Mouse (Mus musculus) liver, embryonic 12.5 days (tissue): ENCODE results near the gene Pcgf1. TPM values are rescaled to one million over a fixed set of nuclear protein-coding genes. Genes with fewer than 3 reads are reported as not detected.

Experiments
- ATAC-seq: fragments of 200-750 bp; cut with Nextera tagmentation; 2 replicates; pipeline ENCODE4 v1.8.0; 2017; ENCODE audit warnings: moderate number of reproducible peaks, mild to moderate bottlenecking, moderate library complexity
- H3K27ac ChIP-seq: fragments of 300-500 bp; sonication (generic); 2 replicates; pipeline ENCODE4 v1.5.1; 2016; ENCODE audit warnings: mild to moderate bottlenecking
- H3K27me3 ChIP-seq: fragments of 300-500 bp; sonication (generic); replicated peaks from 2 replicates; pipeline ENCODE4 v1.6.1; 2016; ENCODE audit warnings: mild to moderate bottlenecking, moderate library complexity
- H3K36me3 ChIP-seq: fragments of 300-500 bp; sonication (generic); 2 replicates; pipeline ENCODE4 v1.6.1; 2016; ENCODE audit warnings: mild to moderate bottlenecking, moderate library complexity
- H3K4me1 ChIP-seq: fragments of 300-500 bp; sonication (generic); 2 replicates; pipeline ENCODE4 v1.6.1; 2016
- H3K4me2 ChIP-seq: fragments of 300-500 bp; sonication (generic); 2 replicates; pipeline ENCODE4 v1.6.1; 2016; ENCODE audit warnings: mild to moderate bottlenecking, moderate library complexity
- H3K4me3 ChIP-seq: fragments of 300-500 bp; sonication (generic); 2 replicates; pipeline ENCODE4 v1.5.1; 2016; ENCODE audit warnings: mild to moderate bottlenecking, moderate library complexity
- H3K9ac ChIP-seq: fragments of 300-500 bp; sonication (generic); 2 replicates; pipeline ENCODE4 v1.6.1; 2016; ENCODE audit warnings: mild to moderate bottlenecking, moderate library complexity
- H3K9me3 ChIP-seq: fragments of 300-500 bp; sonication (generic); replicated peaks from 2 replicates; pipeline ENCODE4 v1.6.1; 2016; ENCODE audit warnings: mild to moderate bottlenecking, moderate library complexity
- WGBS: fragments of 180-500 bp; shearing (Covaris S2); methylation state at CpG from one replicate; pipeline ENCODE4 v1.1.7; 2016; ENCODE audit not compliant: insufficient replicate concordance; 5-methylcytosine and 5-hydroxymethylcytosine counted together
- microRNA counts: library from miRNA; unstranded; fragments of <30 nt; microRNA quantifications from one replicate; lab custom pipeline; 2017
- microRNA-seq: library from miRNA; unstranded; fragments of <30 nt; microRNA quantifications from one replicate; pipeline ENCODE4, GENCODE M21; 2017
- polyA plus RNA-seq: library from polyadenylated mRNA; unstranded; fragments of >200 nt; fragmentation: Nextera tagmentation; extraction: Ambion mirVana; gene quantifications from 2 replicates; pipeline ENCODE4 v1.2.1, GENCODE M21; 2016

Pcgf1 gene
- polyA plus RNA-seq, 1 experiment from 2014 or later = 20.8 TPM

GRCm38 (mm10) chr6:83118825-83119733 is 41.4 kb downstream of the Pcgf1 start:
- Histone ChIP-seq H3K27ac (peak overlapping the region; percentile 96), H3K9ac (peak overlapping the region; percentile 88; the same call in 1 of the 2 replicates), H3K4me1 (peaks cover 80% of the 10 kb centered on the region), H3K27me3 (no peaks in the 10 kb centered on the region), H3K36me3 (peaks cover 42% of the 10 kb centered on the region), H3K4me2 (peak overlapping the region; percentile 95), H3K9me3 (no peaks in the 10 kb centered on the region), H3K4me3 (0 out of 2 replicates have a peak overlapping the region, but pooled peaks have one; percentile 74)
- 67% methylated on average over 14 of the region's 14 CpGs for WGBS
- no peak for ATAC-seq

GRCm38 (mm10) chr6:83119734-83120051 is 42.0 kb downstream of the Pcgf1 start:
- Histone ChIP-seq H3K4me1 (peaks cover 79% of the 10 kb centered on the region), H3K9me3 (no peaks in the 10 kb centered on the region), H3K9ac (peak overlapping the region; percentile 88), H3K27ac (peak overlapping the region; percentile 96), H3K27me3 (no peaks in the 10 kb centered on the region), H3K4me2 (peak overlapping the region; percentile 95), H3K4me3 (peak overlapping the region; percentile 74), H3K36me3 (peaks cover 42% of the 10 kb centered on the region)
- WGBS = 77% methylated on average over 7 of the region's 7 CpGs
- no peak for ATAC-seq

GRCm38 (mm10) chr6:83120930-83121862 is 43.5 kb downstream of the Pcgf1 start, which contains the start of gene Wbp1:
Gene Wbp1 (minus strand): TSS chr6:83121559.
- peaks cover 42% of the 10 kb centered on the region for H3K36me3 ChIP-seq
- H3K4me3 ChIP-seq = peak within 1 kb of the TSS; percentile 74
- under 1% methylated on average over 38 of the region's 38 CpGs for WGBS
- H3K4me1 ChIP-seq = peaks cover 78% of the 10 kb centered on the region
- H3K9me3 ChIP-seq = no peaks in the 10 kb centered on the region
- H3K4me2 ChIP-seq = peak within 1 kb of the TSS; percentile 95
- H3K27me3 ChIP-seq = no peaks in the 10 kb centered on the region
- H3K27ac ChIP-seq = peak within 1 kb of the TSS; percentile 96
- peak within 1 kb of the TSS; percentile 88 for H3K9ac ChIP-seq
- ATAC-seq = peak; percentile 90

GRCm38 (mm10) chr6:83121863-83122710 is 44.4 kb downstream of the Pcgf1 start:
- peak; percentile 40 for ATAC-seq
- H3K4me2 ChIP-seq = peak overlapping the region; percentile 95
- peaks cover 36% of the 10 kb centered on the region for H3K36me3 ChIP-seq
- peak overlapping the region; percentile 88 for H3K9ac ChIP-seq
- 2% methylated on average over 52 of the region's 52 CpGs for WGBS
- H3K4me1 ChIP-seq = peaks cover 69% of the 10 kb centered on the region
- H3K27ac ChIP-seq = peak overlapping the region; percentile 96
- no peaks in the 10 kb centered on the region for H3K9me3 ChIP-seq
- peak overlapping the region; percentile 74 for H3K4me3 ChIP-seq
- no peaks in the 10 kb centered on the region for H3K27me3 ChIP-seq

GRCm38 (mm10) chr6:83122961-83123360 is 45.3 kb downstream of the Pcgf1 start:
- Histone ChIP-seq H3K9me3 (no peaks in the 10 kb centered on the region), H3K9ac (peak overlapping the region; percentile 88; the same call in 1 of the 2 replicates), H3K4me1 (peaks cover 60% of the 10 kb centered on the region), H3K27ac (no peak overlapping the region; the same call in 1 of the 2 replicates), H3K27me3 (no peaks in the 10 kb centered on the region), H3K4me3 (peak overlapping the region; percentile 74), H3K36me3 (peaks cover 27% of the 10 kb centered on the region), H3K4me2 (peak overlapping the region; percentile 95)
- no peak for ATAC-seq
- 92% methylated on average over 5 of the region's 5 CpGs for WGBS

- no peaks in the 10 kb centered on the region for H3K27me3 ChIP-seq
- peak overlapping the region; percentile 87 for H3K4me3 ChIP-seq
- no peaks in the 10 kb centered on the region for H3K9me3 ChIP-seq
- peak overlapping the region; percentile 93 for H3K4me2 ChIP-seq
- peak overlapping the region; percentile 87 for H3K9ac ChIP-seq
- peak; percentile 9; the same call in 1 of the 2 replicates for ATAC-seq
- under 1% methylated on average over 30 of the region's 30 CpGs for WGBS
- H3K4me1 ChIP-seq = peaks cover 43% of the 10 kb centered on the region
- peaks cover 9% of the 10 kb centered on the region for H3K36me3 ChIP-seq
- peak overlapping the region; percentile 89 for H3K27ac ChIP-seq
Measured at GRCm38 (mm10) chr6:83124851-83125312, 47.2 kb downstream of the Pcgf1 start.

- peak within 1 kb of the TSS; percentile 87 for H3K9ac ChIP-seq
- peaks cover 9% of the 10 kb centered on the region for H3K36me3 ChIP-seq
- peaks cover 38% of the 10 kb centered on the region for H3K4me1 ChIP-seq
- peak within 1 kb of the TSS; percentile 89 for H3K27ac ChIP-seq
- 30% methylated on average over 5 of the region's 5 CpGs for WGBS
- no peaks in the 10 kb centered on the region for H3K9me3 ChIP-seq
- no peaks in the 10 kb centered on the region for H3K27me3 ChIP-seq
- peak within 1 kb of the TSS; percentile 87 for H3K4me3 ChIP-seq
- no peak for ATAC-seq
- H3K4me2 ChIP-seq = peak within 1 kb of the TSS; percentile 93
Measured at GRCm38 (mm10) chr6:83125331-83125730, 47.7 kb downstream of the Pcgf1 start, which contains the start of gene Ino80b. Gene Ino80b (minus strand): TSS chr6:83125431.

- H3K27ac ChIP-seq = no peak overlapping the region
- no peak for ATAC-seq
- H3K4me3 ChIP-seq = no peak overlapping the region
- H3K36me3 ChIP-seq = peaks cover 9% of the 10 kb centered on the region
- H3K9ac ChIP-seq = no peak overlapping the region
- H3K27me3 ChIP-seq = no peaks in the 10 kb centered on the region
- 81% methylated on average over 5 of the region's 5 CpGs for WGBS
- H3K4me2 ChIP-seq = no peak overlapping the region
- peaks cover 36% of the 10 kb centered on the region for H3K4me1 ChIP-seq
- no peaks in the 10 kb centered on the region for H3K9me3 ChIP-seq
Measured at GRCm38 (mm10) chr6:83127419-83127818, 49.8 kb downstream of the Pcgf1 start.

MicroRNAs encoded within 50 kb of the gene (microRNA counts, 519-probe panel; counts per million panel counts)
- microRNA mmu-miR-3470a+mmu-miR-3470b (lab: Ali Mortazavi, UCI) = 582 counts per million, percentile 70 among the panel's probes with 10 or more counts

Small RNA genes lying within 50 kb of the gene (microRNA-seq; reads per million reads assigned to microRNA genes)
- gene Mir3470a (not detected), gene Mir7040 (2.1 reads per million)

Other genes starting within 250 kb of the Pcgf1 start
- 0.16 and 0.19 TPM in 2 replicates for gene Sema4f, start 138.1 kb upstream of the Pcgf1 start, polyA plus RNA-seq
- 8.8 and 10.1 TPM in 2 replicates for gene M1ap, start 131.0 kb upstream of the Pcgf1 start, polyA plus RNA-seq
- gene Dok1, start 44.4 kb upstream of the Pcgf1 start, polyA plus RNA-seq = 22.2 and 22.6 TPM in 2 replicates
- 3.1 and 3.2 TPM in 2 replicates for gene Loxl3, start 43.7 kb upstream of the Pcgf1 start, polyA plus RNA-seq
- 215 and 233 TPM in 2 replicates for gene Aup1, start 23.3 kb upstream of the Pcgf1 start, polyA plus RNA-seq
- gene Htra2, start 22.6 kb upstream of the Pcgf1 start, polyA plus RNA-seq = 147 and 154 TPM in 2 replicates
- gene Dqx1, start 20.0 kb upstream of the Pcgf1 start, polyA plus RNA-seq = 5.0 and 5.4 TPM in 2 replicates
- 0.11 and 0.42 TPM in 2 replicates for gene Tlx2, start 7.6 kb upstream of the Pcgf1 start, polyA plus RNA-seq
- gene Lbx2, start 8.5 kb downstream of the Pcgf1 start, polyA plus RNA-seq = 0.25 and 0.44 TPM in 2 replicates
- 1.5 and 1.9 TPM in 2 replicates for gene Ccdc142, start 23.7 kb downstream of the Pcgf1 start, polyA plus RNA-seq
- gene Gm42688, start 23.7 kb downstream of the Pcgf1 start, polyA plus RNA-seq = 2.3 TPM in 2 replicates
- gene Mrpl53, start 31.2 kb downstream of the Pcgf1 start, polyA plus RNA-seq = 101 and 105 TPM in 2 replicates
- 83.5 and 86.9 TPM in 2 replicates for gene Mogs, start 37.6 kb downstream of the Pcgf1 start, polyA plus RNA-seq
- gene Wbp1, start 43.7 kb downstream of the Pcgf1 start, polyA plus RNA-seq = 35.0 and 37.9 TPM in 2 replicates
- gene Ino80b, start 47.6 kb downstream of the Pcgf1 start, polyA plus RNA-seq = 12.1 and 13.0 TPM in 2 replicates
- 11.8 and 12.6 TPM in 2 replicates for gene Rtkn, start 57.6 kb downstream of the Pcgf1 start, polyA plus RNA-seq
- gene Wdr54, start 78.5 kb downstream of the Pcgf1 start, polyA plus RNA-seq = 0.81 and 1.1 TPM in 2 replicates
- gene 1700003E16Rik, start 78.5 kb downstream of the Pcgf1 start, polyA plus RNA-seq = 0.19 and 0.35 TPM in 2 replicates
- 46.9 and 48.2 TPM in 2 replicates for gene Dctn1, start 88.1 kb downstream of the Pcgf1 start, polyA plus RNA-seq
- gene Slc4a5, start 142.0 kb downstream of the Pcgf1 start, polyA plus RNA-seq = 1.2 and 1.3 TPM in 2 replicates
- gene Mthfd2, start 248.0 kb downstream of the Pcgf1 start, polyA plus RNA-seq = 112 and 114 TPM in 2 replicates
- gene Mob1a, start 248.1 kb downstream of the Pcgf1 start, polyA plus RNA-seq = 58.6 and 59.9 TPM in 2 replicates